Mouse (Mus musculus) liver, adult 2 months (tissue): Measurements from ENCODE around the gene Art3. TPM values are rescaled to one million over a fixed set of nuclear protein-coding genes. Genes with fewer than 3 reads are reported as not detected.

Experiments used
- DNase-seq: peaks from one replicate; pipeline ENCODE4 v3.0.0-alpha.2; 2011; ENCODE audit warnings: low read depth, low spot score; ENCODE audit errors: extremely low read depth
- H3K27ac ChIP-seq: fragments of 200-500 bp; replicated peaks from 2 replicates; pipeline ENCODE4 v1.5.1; 2012; ENCODE audit warnings: low read depth, mild to moderate bottlenecking, control low read depth, inconsistent platforms, low read length; ENCODE audit not compliant: insufficient read depth
- H3K27me3 ChIP-seq: fragments of 200-500 bp; 2 replicates; pipeline ENCODE4 v1.6.1; 2012; ENCODE audit warnings: mild to moderate bottlenecking, moderate library complexity, low read length, inconsistent platforms; ENCODE audit not compliant: control insufficient read depth, insufficient read depth
- H3K36me3 ChIP-seq: fragments of 200-500 bp; 2 replicates; pipeline ENCODE4 v1.6.1; 2012; ENCODE audit warnings: low read length, inconsistent platforms; ENCODE audit not compliant: control insufficient read depth, insufficient read depth
- H3K4me1 ChIP-seq: fragments of 200-500 bp; 2 replicates; pipeline ENCODE4 v1.6.1; 2011; ENCODE audit warnings: low read length; ENCODE audit not compliant: control insufficient read depth, insufficient read depth
- H3K4me3 ChIP-seq: fragments of 200-500 bp; 2 replicates; pipeline ENCODE4 v1.5.1; 2011; ENCODE audit warnings: low read depth, mild to moderate bottlenecking, control low read depth, low read length, moderate library complexity; ENCODE audit not compliant: insufficient read depth
- H3K79me2 ChIP-seq: fragments of 200-500 bp; 2 replicates; pipeline ENCODE4 v1.6.1; 2012; ENCODE audit warnings: inconsistent platforms, mild to moderate bottlenecking, low read length, moderate library complexity; ENCODE audit not compliant: control insufficient read depth, insufficient read depth
- H3K9ac ChIP-seq: fragments of 200-500 bp; 2 replicates; pipeline ENCODE4 v1.6.1; 2012; ENCODE audit warnings: low read depth, mild to moderate bottlenecking, control low read depth, inconsistent platforms, low read length
- CTCF ChIP-seq: fragments of 200-500 bp; IDR thresholded peaks from 2 replicates; pipeline ENCODE4 v1.5.1; 2011; ENCODE audit warnings: low read depth, low read length, control low read depth
- POLR2A ChIP-seq: fragments of 200-500 bp; IDR thresholded peaks from 2 replicates; pipeline ENCODE4 v1.6.1; 2011; ENCODE audit warnings: low read length, control low read depth; ENCODE audit not compliant: insufficient read depth; ENCODE audit errors: extremely low read depth
- WGBS: fragments of 180-500 bp; shearing (Covaris S2); methylation state at CpG from one replicate; pipeline ENCODE4 v1.1.7; 2018; 5-methylcytosine and 5-hydroxymethylcytosine counted together
- polyA plus RNA-seq: library from polyadenylated mRNA; depleted of rRNA; stranded (reverse); fragments of >200 nt; gene quantifications from 2 replicates; pipeline ENCODE4 v1.2.3, GENCODE M21; 2012; rRNA removed
- total RNA-seq: library from RNA; depleted of rRNA; stranded (reverse); fragments of >200 nt; gene quantifications from 2 replicates; pipeline ENCODE4 v1.2.3, GENCODE M21; 2014; rRNA removed

Art3 gene
- total RNA-seq = 8.5 and 8.6 TPM in 2 replicates
- polyA plus RNA-seq = 1.7 and 1.8 TPM in 2 replicates

DNA sequence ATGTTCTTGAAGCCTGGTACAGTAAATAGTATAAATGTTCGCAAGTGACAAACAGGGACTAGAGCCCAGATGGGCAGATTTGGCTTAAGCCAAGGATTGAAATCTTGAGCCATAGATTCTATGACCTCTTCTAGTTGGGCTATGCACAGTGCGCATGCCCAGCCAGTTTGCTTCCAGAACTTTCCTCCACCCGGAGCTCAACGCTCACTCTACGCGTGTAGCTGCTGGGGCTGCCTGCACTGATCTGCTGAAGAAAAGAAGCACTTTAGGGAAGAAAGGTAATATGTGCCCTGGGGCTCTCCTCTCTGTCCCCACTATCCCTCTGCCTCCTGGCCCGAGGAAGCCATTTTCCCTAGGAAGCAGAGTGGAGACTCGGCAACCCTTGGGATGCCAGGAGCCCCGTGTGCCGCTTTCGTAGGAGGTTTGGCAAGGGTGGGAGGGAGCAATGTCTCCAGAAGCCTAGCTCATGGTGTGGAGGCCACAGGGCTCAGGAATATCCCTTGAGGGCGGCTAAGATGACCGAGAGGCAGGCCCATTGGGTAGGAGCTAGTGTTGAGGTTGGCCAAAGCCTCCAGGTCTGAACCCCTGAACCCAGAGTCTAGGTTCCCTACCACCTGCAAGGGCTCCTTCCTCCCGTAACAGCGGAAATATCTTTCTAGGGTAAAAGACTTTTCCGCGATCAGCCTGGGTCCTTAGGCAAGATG is at the start of gene Art3:
Gene Art3 (plus strand): TSS at position 193 of the 704 bp plus-strand sequence.
- WGBS = 88% methylated on average over 17 of the region's 17 CpGs
- no peaks in the 10 kb centered on the region for H3K27me3 ChIP-seq
- no peak for DNase-seq
- H3K4me1 ChIP-seq = peaks cover 14% of the 10 kb centered on the region
- H3K36me3 ChIP-seq = no peaks in the 10 kb centered on the region
- H3K27ac ChIP-seq = peak within 1 kb of the TSS; percentile 75
- TF ChIP-seq POLR2A = no peak
- no peak for TF ChIP-seq CTCF
- H3K9ac ChIP-seq = 0 out of 2 replicates have a peak within 1 kb of the TSS, but pooled peaks have one; percentile 12
- no peaks in the 10 kb centered on the region for H3K79me2 ChIP-seq
- H3K4me3 ChIP-seq = peak within 1 kb of the TSS; percentile 38

GRCm38 (mm10) chr5:92282571-92282970 is 49.1 kb upstream of the Art3 start:
- TF ChIP-seq CTCF = no peak
- Histone ChIP-seq H3K4me3 (no peak overlapping the region), H3K9ac (no peak overlapping the region), H3K27me3 (no peaks in the 10 kb centered on the region), H3K36me3 (peaks cover 12% of the 10 kb centered on the region), H3K79me2 (no peaks in the 10 kb centered on the region), H3K27ac (no peak overlapping the region), H3K4me1 (no peaks in the 10 kb centered on the region)
- DNase-seq = no peak
- WGBS = 60% methylated on average over 4 of the region's 4 CpGs

- Histone ChIP-seq H3K27ac (no peak overlapping the region), H3K36me3 (peaks cover 17% of the 10 kb centered on the region), H3K9ac (no peak overlapping the region), H3K4me1 (no peaks in the 10 kb centered on the region), H3K27me3 (no peaks in the 10 kb centered on the region), H3K79me2 (no peaks in the 10 kb centered on the region), H3K4me3 (no peak overlapping the region)
- peak; percentile 31 for DNase-seq
- TF ChIP-seq POLR2A (no peak), CTCF (no peak)
- WGBS = 52% methylated on average over 3 of the region's 3 CpGs
Observed at GRCm38 (mm10) chr5:92283107-92283506, 48.5 kb upstream of the Art3 start.

GRCm38 (mm10) chr5:92287840-92288239 is 43.8 kb upstream of the Art3 start:
- no peak overlapping the region for H3K9ac ChIP-seq
- no peaks in the 10 kb centered on the region for H3K79me2 ChIP-seq
- DNase-seq = no peak
- no peaks in the 10 kb centered on the region for H3K4me1 ChIP-seq
- TF ChIP-seq CTCF (no peak), POLR2A (no peak)
- H3K27ac ChIP-seq = no peak overlapping the region
- 72% methylated on average over 6 of the region's 6 CpGs for WGBS
- H3K4me3 ChIP-seq = no peak overlapping the region
- no peaks in the 10 kb centered on the region for H3K27me3 ChIP-seq
- peaks cover 44% of the 10 kb centered on the region for H3K36me3 ChIP-seq

- no peaks in the 10 kb centered on the region for H3K4me1 ChIP-seq
- WGBS = 85% methylated on average over 6 of the region's 6 CpGs
- TF ChIP-seq CTCF (no peak), POLR2A (no peak)
- no peak overlapping the region for H3K9ac ChIP-seq
- no peak for DNase-seq
- H3K4me3 ChIP-seq = no peak overlapping the region
- H3K79me2 ChIP-seq = no peaks in the 10 kb centered on the region
- H3K27me3 ChIP-seq = no peaks in the 10 kb centered on the region
- H3K36me3 ChIP-seq = peaks cover 58% of the 10 kb centered on the region
- no peak overlapping the region for H3K27ac ChIP-seq
Observed at GRCm38 (mm10) chr5:92291652-92292414, 39.8 kb upstream of the Art3 start.

DNA sequence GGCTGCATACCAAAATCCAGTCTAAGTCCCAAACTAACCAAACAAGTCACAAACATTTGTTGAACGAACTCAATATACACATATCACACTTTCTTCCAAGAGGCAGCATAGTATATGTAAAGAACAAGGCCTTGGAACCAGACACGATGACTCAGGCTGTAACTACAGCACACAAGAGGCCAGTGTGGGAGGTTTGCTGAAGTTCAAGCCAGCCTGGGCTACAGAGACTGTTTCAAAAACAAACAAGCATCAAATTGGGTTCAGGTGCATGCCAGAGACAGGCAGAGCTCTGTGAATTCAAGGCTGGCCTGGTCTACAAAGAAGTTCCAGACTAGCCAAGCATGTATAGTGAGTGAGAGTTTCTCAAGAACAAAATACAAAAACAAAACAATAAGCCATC is 37.1 kb upstream of the Art3 start:
- Histone ChIP-seq H3K9ac (no peak overlapping the region), H3K36me3 (peaks cover 52% of the 10 kb centered on the region), H3K27ac (no peak overlapping the region), H3K27me3 (no peaks in the 10 kb centered on the region), H3K79me2 (no peaks in the 10 kb centered on the region), H3K4me1 (no peaks in the 10 kb centered on the region), H3K4me3 (no peak overlapping the region)
- 77% methylated on average over 2 of the region's 2 CpGs for WGBS
- no peak for DNase-seq
- no peak for TF ChIP-seq POLR2A
- no peak for TF ChIP-seq CTCF
